ENCODE assay signal across 7 mouse cellular contexts in the genomic region with DNA sequence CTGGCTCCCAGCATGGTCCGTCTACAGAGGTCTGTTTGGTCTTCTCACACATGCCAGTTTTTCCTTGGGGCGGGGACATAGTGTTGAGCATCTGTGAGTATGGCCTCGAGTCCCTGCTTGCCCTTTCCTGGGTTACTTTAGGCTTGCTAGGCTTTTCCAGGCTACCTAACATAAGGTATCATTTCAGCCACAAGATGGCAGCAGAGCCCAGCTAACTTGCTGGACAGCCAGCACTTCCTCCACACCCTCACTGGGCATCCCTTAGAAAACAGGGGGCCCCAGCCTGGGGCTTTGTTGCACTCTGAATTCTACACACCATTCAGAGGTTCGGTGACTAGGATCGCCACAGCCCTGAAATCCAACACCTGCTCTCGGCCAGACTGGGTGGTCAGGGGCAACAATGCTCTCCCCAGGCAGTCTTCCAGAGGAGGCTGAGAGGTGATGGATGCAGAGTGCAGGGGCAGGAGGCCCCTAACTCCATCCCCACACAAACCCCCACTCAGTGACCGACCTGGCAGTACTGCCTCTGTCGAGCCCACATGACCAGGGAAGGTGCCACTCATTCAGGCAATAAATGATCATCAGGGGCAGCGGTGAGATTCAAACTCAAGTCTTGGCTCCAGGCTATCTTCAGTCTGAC. TPM values are rescaled to one million over a fixed set of nuclear protein-coding genes. Genes with fewer than 3 reads are reported as not detected.
DNase-seq lines count a peak whose midpoint lies in the region; ATAC-seq lines count a peak whose summit lies in the region.

No protein-coding gene starts in this region.

- H3K4me2 ChIP-seq in intestine, embryonic 14.5 days (ENCODE audit: low read length), result no peak overlapping the region

- no peak overlapping the region for H3K9ac ChIP-seq in intestine, embryonic 14.5 days (ENCODE audit: low read length)

- WGBS in intestine, embryonic 14.5 days, result 23% methylated on average over 9 of the region's 9 CpGs

- H3K36me3 ChIP-seq in intestine, embryonic 14.5 days (ENCODE audit: control insufficient read depth, insufficient read depth, low read length), result no peaks in the 10 kb centered on the region

- peaks cover 4% of the 10 kb centered on the region; the same call in 1 of the 2 replicates for H3K4me1 ChIP-seq in intestine, embryonic 14.5 days (replicated peaks; ENCODE audit: control insufficient read depth, insufficient read depth, low read length)

- H3K27me3 ChIP-seq in intestine, embryonic 14.5 days (replicated peaks; ENCODE audit: control insufficient read depth, insufficient read depth, low read length), result no peaks in the 10 kb centered on the region

- no peak overlapping the region for H3K27ac ChIP-seq in intestine, embryonic 14.5 days (ENCODE audit: low read depth)

- H3K9me3 ChIP-seq in intestine, embryonic 14.5 days (ENCODE audit: control insufficient read depth, low read length), result no peaks in the 10 kb centered on the region

- no peak overlapping the region for H3K4me3 ChIP-seq in intestine, embryonic 14.5 days (ENCODE audit: low read depth, low read length)

- peak; percentile 33; the same call in 1 of the 2 replicates for ATAC-seq in intestine, embryonic 14.5 days (replicated peaks; ENCODE audit: low FRiP score, low TSS enrichment, low read depth)

- peak; percentile 82 for DNase-seq in ZHBTc4 (ENCODE audit: low read depth, low spot score)
- peak; percentile 93 to 97 for DNase-seq in cerebellum, postnatal 14 days
- DNase-seq in frontal cortex, postnatal 36 days (ENCODE audit: low spot score in 2 of 2), result peak; percentile 76 to 90
- peak; percentile 93 for DNase-seq in intestine, embryonic 14.5 days (ENCODE audit: low spot score)
- DNase-seq in left cerebral cortex, adult 8-10 months (ENCODE audit: low spot score in 2 of 2), result peak; percentile 56 to 70
- DNase-seq in mesoderm, embryonic 11.5 days (ENCODE audit: low read depth, low spot score), result peak; percentile 89
- DNase-seq in right cerebral cortex, postnatal 4 days, result peak; percentile 90

RNA-seq across cellular contexts. Expression of a gene that starts 14.3 kb away (rescaled TPM):
- polyA plus RNA-seq in intestine, embryonic 14.5 days (2014; fragmentation: Nextera tagmentation; extraction: Ambion mirVana), result 6.4 and 6.8 TPM in 2 replicates
- 1 to 10 TPM; 3.6 to 5.3 (median 4.5) TPM for total RNA-seq in left cerebral cortex, adult 8-10 months (2022)

RNA-seq across cellular contexts. Expression of a gene that starts 55.2 kb away (rescaled TPM):
- not detected in 2 replicates for polyA plus RNA-seq in intestine, embryonic 14.5 days (2014; fragmentation: Nextera tagmentation; extraction: Ambion mirVana)
- total RNA-seq in left cerebral cortex, adult 8-10 months (2022), result not detected
